Mouse (Mus musculus): Measurements from ENCODE around the gene Ddx49. TPM values are rescaled to one million over a fixed set of nuclear protein-coding genes. Genes with fewer than 3 reads are reported as not detected.

Gene Ddx49
- polyA plus RNA-seq, 1 experiment = 95.5 TPM

DNA sequence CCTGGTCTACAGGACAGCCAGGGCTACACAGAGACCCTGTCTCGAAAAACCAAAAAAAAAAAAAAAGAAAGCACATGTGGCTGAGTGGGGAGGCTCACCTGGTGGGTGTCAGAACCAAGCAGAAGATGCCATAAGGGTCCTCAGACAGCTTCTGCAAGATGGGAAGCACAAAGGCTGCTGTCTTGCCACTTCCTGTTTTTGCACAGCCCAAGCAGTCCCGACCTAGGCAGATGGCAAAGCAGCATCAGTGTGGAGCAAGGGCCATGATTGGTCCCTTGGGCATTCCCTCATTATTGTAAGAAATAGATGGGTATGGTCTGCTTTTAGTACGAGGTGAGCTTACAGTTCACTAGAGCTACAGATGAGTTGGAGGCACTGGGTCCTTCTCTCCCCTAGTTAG is 1.4 kb downstream of the Ddx49 start:
- no peak overlapping the region for H3K4me3 ChIP-seq (ENCODE audit: control insufficient read depth, low read depth, low read length)

DNA sequence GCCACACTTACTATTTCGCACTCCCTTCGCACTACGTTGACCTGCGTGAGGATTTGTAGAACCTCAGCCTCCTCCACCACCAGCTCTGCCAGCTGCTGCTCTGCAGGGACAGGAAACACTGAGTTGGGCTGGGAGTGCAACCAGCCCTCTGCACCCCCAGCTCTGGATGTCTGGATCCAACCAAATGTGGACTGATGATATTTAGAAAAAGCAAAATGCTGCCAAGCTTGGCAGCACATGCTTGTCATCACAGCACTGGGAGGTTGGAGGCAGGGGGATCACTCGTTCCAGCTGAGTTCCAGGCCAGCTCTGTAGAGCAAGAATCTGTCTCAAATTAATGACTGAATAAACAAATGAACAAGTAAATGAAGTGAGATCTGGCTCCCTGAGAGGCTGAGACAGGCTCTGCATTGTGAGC is 8.3 kb downstream of the Ddx49 start:
- TF ChIP-seq CTCF (IDR thresholded peaks at IDR 0.05; ENCODE audit: control insufficient read depth, insufficient read depth, insufficient replicate concordance, low read depth, low read length) (no peak), POLR2A (IDR thresholded peaks at IDR 0.05; ENCODE audit: control insufficient read depth, low read depth, low read length) (no peak)
- H3K4me3 ChIP-seq (ENCODE audit: control insufficient read depth, low read depth, low read length) = no peak overlapping the region
- H3K36me3 ChIP-seq (ENCODE audit: control insufficient read depth, insufficient read depth, low read length) = peaks cover 2% of the 10 kb centered on the region
- no peaks in the 10 kb centered on the region for H3K4me1 ChIP-seq (ENCODE audit: control insufficient read depth, insufficient read depth, low read length)
- H3K27ac ChIP-seq (ENCODE audit: control insufficient read depth, insufficient read depth, low read depth, low read length) = no peak overlapping the region
- no peaks in the 10 kb centered on the region for H3K27me3 ChIP-seq (ENCODE audit: control insufficient read depth, insufficient read depth, low read length)

More for the DNA sequence above, 1.4 kb downstream of the Ddx49 start:
- Histone ChIP-seq H3K27me3 (ENCODE audit: control insufficient read depth, insufficient read depth, low read length) (no peaks in the 10 kb centered on the region), H3K4me1 (ENCODE audit: control insufficient read depth, insufficient read depth, low read length) (peaks cover 2% of the 10 kb centered on the region; the same call in 1 of the 2 replicates), H3K27ac (ENCODE audit: control insufficient read depth, insufficient read depth, low read depth, low read length) (no peak overlapping the region), H3K36me3 (ENCODE audit: control insufficient read depth, insufficient read depth, low read length) (no peaks in the 10 kb centered on the region; the same call in 1 of the 2 replicates)
- TF ChIP-seq POLR2A (IDR thresholded peaks at IDR 0.05; ENCODE audit: control insufficient read depth, low read depth, low read length) = no peak
- TF ChIP-seq CTCF (IDR thresholded peaks at IDR 0.05; ENCODE audit: control insufficient read depth, insufficient read depth, insufficient replicate concordance, low read depth, low read length) = no peak

DNA sequence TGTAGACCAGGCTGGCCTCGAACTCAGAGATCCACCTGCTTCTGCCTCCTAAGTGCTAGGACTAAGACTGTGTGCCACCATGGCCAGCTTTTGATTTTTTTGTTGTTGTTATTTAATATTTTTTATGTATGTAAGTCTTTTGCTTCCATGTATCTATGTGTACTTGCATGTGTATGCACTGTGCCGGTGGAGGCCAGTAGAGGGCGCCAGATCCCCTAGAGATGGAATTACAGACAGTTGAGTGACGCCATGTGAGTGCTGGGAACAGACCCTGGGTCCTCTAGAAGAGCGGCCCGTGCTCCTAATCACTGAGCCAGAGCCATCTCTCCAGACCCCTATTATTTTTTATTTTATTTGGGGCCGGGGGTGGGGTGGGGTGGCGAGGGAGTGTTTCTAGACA is 15.6 kb downstream of the Ddx49 start:
- no peak overlapping the region for H3K4me3 ChIP-seq (ENCODE audit: control insufficient read depth, low read depth, low read length)
- H3K36me3 ChIP-seq (ENCODE audit: control insufficient read depth, insufficient read depth, low read length) = no peaks in the 10 kb centered on the region
- no peak for TF ChIP-seq POLR2A (IDR thresholded peaks at IDR 0.05; ENCODE audit: control insufficient read depth, low read depth, low read length)
- peak; percentile 79; the same call in 1 of the 2 replicates for TF ChIP-seq CTCF (IDR thresholded peaks at IDR 0.05; ENCODE audit: control insufficient read depth, insufficient read depth, insufficient replicate concordance, low read depth, low read length)

DNA sequence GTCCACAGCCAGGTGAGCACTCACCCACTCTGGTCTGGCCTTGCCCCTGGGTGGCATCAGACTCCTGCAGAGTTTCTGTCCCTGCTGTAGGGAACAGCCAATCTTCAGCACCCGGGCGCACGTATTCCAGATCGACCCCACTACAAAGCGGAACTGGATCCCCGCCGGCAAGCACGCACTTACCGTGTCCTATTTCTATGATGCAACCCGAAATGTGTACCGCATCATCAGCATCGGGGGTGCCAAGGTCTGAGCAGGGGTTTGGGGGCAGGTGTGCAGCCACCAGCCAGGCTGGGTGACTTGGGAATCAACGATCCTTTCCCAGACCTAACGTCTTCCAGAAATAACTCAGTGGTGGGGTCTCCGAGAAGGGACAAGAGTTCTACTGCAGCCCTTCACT is 17.0 kb downstream of the Ddx49 start:
- Histone ChIP-seq H3K36me3 (ENCODE audit: control insufficient read depth, insufficient read depth, low read length) (no peaks in the 10 kb centered on the region), H3K4me1 (ENCODE audit: control insufficient read depth, insufficient read depth, low read length) (peaks cover 13% of the 10 kb centered on the region), H3K27ac (ENCODE audit: control insufficient read depth, insufficient read depth, low read depth, low read length) (no peak overlapping the region), H3K27me3 (ENCODE audit: control insufficient read depth, insufficient read depth, low read length) (no peaks in the 10 kb centered on the region), H3K4me3 (ENCODE audit: control insufficient read depth, low read depth, low read length) (no peak overlapping the region)
- TF ChIP-seq POLR2A (IDR thresholded peaks at IDR 0.05; ENCODE audit: control insufficient read depth, low read depth, low read length) (no peak), CTCF (IDR thresholded peaks at IDR 0.05; ENCODE audit: control insufficient read depth, insufficient read depth, insufficient replicate concordance, low read depth, low read length) (no peak)

More for the DNA sequence above, 15.6 kb downstream of the Ddx49 start:
- Histone ChIP-seq H3K27me3 (ENCODE audit: control insufficient read depth, insufficient read depth, low read length) (no peaks in the 10 kb centered on the region), H3K27ac (ENCODE audit: control insufficient read depth, insufficient read depth, low read depth, low read length) (no peak overlapping the region), H3K4me1 (ENCODE audit: control insufficient read depth, insufficient read depth, low read length) (peaks cover 13% of the 10 kb centered on the region)

DNA sequence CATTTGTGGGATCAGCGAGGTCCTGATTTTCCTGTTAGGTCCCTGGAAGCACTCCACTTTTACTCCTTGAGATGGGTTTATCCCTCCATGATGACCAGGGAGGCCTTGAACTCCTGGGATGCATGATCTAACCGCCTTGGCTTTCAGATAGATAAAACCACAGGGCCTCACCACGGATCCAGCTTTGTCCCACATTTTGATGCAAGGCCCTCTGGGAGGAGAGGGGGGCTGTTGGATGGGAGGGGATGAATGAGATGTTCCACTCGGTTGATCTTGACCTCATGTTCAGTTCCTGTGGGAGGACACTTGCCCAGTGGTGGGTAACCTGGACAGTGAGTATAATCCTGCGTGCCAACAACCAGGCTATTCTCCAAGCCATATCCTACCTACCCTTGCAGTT is 17.9 kb downstream of the Ddx49 start:
- H3K4me3 ChIP-seq (ENCODE audit: control insufficient read depth, low read depth, low read length) = no peak overlapping the region
- peaks cover 13% of the 10 kb centered on the region for H3K4me1 ChIP-seq (ENCODE audit: control insufficient read depth, insufficient read depth, low read length)
- no peaks in the 10 kb centered on the region for H3K36me3 ChIP-seq (ENCODE audit: control insufficient read depth, insufficient read depth, low read length)
- H3K27ac ChIP-seq (ENCODE audit: control insufficient read depth, insufficient read depth, low read depth, low read length) = no peak overlapping the region
- TF ChIP-seq CTCF (IDR thresholded peaks at IDR 0.05; ENCODE audit: control insufficient read depth, insufficient read depth, insufficient replicate concordance, low read depth, low read length) (no peak), POLR2A (IDR thresholded peaks at IDR 0.05; ENCODE audit: control insufficient read depth, low read depth, low read length) (no peak)
- no peaks in the 10 kb centered on the region for H3K27me3 ChIP-seq (ENCODE audit: control insufficient read depth, insufficient read depth, low read length)

DNA sequence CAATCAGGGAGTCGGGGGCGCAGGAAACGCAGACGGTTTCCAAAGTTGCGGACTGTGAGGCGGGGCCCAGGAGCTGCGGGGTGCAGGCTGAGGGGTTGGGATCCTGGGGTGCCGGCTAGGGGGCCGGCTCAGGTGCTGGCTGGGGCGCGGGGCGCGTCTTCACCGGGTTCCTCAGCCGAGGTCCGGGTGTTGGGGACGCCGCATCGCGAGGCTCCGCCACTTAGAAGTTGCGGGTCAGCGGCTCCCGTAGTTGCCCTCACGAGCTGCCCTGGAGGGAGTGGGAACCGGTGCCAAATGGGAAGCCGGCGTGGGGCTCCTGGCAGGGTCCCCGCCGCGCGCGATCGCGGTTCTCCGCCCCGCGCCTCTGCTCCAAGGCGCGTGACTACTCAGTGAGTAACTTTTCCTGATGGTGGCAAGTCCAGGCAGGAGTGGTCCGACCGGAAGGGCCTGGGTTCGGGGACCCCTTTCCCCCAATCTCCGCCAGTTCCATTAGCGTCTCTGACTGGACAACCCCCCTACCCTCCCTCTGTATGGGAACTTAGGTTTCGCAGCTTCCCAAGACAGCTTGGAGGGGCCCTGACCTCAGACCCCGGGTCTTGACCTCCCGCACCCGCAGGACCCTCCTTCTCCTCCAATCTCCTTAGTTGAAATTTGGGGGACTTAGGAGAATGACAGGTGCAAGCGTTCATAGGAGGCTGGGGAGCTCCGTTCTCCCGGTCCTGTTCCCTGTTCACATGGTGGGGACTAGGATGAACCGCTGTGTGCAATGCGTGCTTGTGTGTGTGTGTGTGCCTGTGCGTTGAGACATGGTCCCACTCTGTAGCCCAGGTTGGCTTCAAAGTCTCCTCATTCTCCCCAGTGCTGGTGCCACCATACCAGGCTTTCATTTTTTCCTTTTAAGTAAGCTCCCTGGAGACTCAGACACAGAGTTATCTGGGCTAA is 18.9 kb downstream of the Ddx49 start:
- no peaks in the 10 kb centered on the region for H3K27me3 ChIP-seq (ENCODE audit: control insufficient read depth, insufficient read depth, low read length)
- no peak overlapping the region for H3K27ac ChIP-seq (ENCODE audit: control insufficient read depth, insufficient read depth, low read depth, low read length)
- peaks cover 13% of the 10 kb centered on the region for H3K4me1 ChIP-seq (ENCODE audit: control insufficient read depth, insufficient read depth, low read length)
- TF ChIP-seq CTCF (IDR thresholded peaks at IDR 0.05; ENCODE audit: control insufficient read depth, insufficient read depth, insufficient replicate concordance, low read depth, low read length) (no peak), POLR2A (IDR thresholded peaks at IDR 0.05; ENCODE audit: control insufficient read depth, low read depth, low read length) (no peak)
- no peaks in the 10 kb centered on the region for H3K36me3 ChIP-seq (ENCODE audit: control insufficient read depth, insufficient read depth, low read length)
- peak overlapping the region; percentile 92 for H3K4me3 ChIP-seq (ENCODE audit: control insufficient read depth, low read depth, low read length)

DNA sequence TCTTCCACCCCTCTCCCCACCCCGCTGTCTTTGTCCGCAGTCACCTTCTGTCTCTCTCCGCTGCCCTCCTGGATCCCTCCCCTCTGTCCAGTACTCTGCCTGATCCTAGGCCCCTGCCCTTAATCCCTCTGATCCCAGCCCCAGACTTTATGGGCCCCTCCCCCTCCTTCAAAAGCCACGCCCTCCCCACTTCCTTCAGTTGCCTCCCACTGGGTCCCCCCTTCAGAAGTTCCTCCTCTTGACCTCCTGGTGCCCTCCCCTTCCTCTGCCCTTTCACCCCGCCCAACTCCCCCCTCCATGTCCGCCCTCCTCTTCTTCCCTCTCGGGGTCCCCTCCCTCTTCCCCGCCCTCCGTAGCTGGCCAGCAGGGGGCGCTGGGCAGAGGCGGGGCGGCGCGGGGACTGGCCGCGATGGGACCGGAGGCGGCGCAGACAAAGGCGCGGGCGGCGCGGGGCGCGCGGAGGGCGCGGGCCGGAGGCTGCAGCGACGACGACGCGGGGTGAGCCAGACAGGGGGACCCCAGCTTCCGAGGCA is 19.6 kb downstream of the Ddx49 start, which contains the start of gene Homer3:
Gene Homer3, plus strand, starts transcription at position 225 of the 533 bp plus-strand sequence.
- peaks cover 17% of the 10 kb centered on the region for H3K4me1 ChIP-seq (ENCODE audit: control insufficient read depth, insufficient read depth, low read length)
- H3K36me3 ChIP-seq (ENCODE audit: control insufficient read depth, insufficient read depth, low read length) = no peaks in the 10 kb centered on the region
- H3K4me3 ChIP-seq (ENCODE audit: control insufficient read depth, low read depth, low read length) = peak within 1 kb of the TSS; percentile 92
- TF ChIP-seq CTCF (IDR thresholded peaks at IDR 0.05; ENCODE audit: control insufficient read depth, insufficient read depth, insufficient replicate concordance, low read depth, low read length) (peak; percentile 74), POLR2A (IDR thresholded peaks at IDR 0.05; ENCODE audit: control insufficient read depth, low read depth, low read length) (0 out of 2 replicates have a peak, but pooled peaks have one; percentile 40)
- H3K27ac ChIP-seq (ENCODE audit: control insufficient read depth, insufficient read depth, low read depth, low read length) = peak within 1 kb of the TSS; percentile 70
- no peaks in the 10 kb centered on the region for H3K27me3 ChIP-seq (ENCODE audit: control insufficient read depth, insufficient read depth, low read length)
